Mouse (Mus musculus) urinary bladder, adult 18-20 months (tissue): ENCODE measurements around the gene Schip1.

Experiments
- DNase-seq, 2 experiments: peaks; one replicate each; pipeline ENCODE4 v3.0.0; 2022; ENCODE audit warnings: low spot score in 2 of 2, mixed read lengths in 2 of 2

Gene Schip1

GRCm38 (mm10) chr3:68583771-68584511 is 519.3 kb downstream of the Schip1 start:
- no peak for DNase-seq

DNA sequence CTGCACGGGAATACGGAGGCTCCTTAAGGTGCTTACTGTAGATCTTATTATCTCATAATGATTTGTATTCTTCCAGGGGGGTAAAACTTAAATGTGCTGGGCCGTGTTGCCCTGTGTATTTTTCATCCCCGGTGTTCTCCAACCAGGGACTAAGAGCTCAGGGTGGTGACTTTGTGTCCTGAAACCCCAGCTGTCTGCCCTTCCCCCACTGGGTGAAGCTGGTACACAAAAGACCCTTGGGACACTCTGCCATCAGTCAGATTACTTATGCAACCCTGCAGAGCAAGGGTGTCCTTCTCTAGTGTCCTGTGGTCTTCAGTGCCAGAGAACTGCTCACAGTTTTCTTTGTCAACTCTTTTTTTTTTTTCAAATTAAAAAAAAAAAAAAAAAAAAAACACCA is 520.6 kb downstream of the Schip1 start:
- no peak for DNase-seq

DNA sequence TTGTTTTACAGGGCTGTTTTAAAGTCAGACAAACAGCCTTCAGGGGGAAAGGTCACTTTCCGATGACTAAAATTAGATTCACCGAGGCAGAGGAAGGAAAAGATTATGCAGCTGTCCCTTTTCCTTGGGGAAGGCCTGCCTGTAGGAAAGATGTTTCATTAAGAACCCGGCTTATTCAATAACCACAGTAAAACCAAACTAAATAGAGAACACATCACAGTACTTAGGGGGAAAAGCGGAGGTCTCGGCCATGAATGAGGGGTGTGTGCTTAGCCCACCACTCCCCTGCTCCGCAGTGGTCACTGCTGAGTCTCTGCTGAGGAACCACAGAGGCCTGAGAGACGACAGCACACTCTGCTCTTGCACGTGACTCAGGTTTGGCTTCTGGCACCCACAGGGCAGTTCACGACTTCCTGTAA is 522.1 kb downstream of the Schip1 start:
- no peak for DNase-seq

GRCm38 (mm10) chr3:68587567-68588245 is 523.1 kb downstream of the Schip1 start:
- DNase-seq, result no peak

DNA sequence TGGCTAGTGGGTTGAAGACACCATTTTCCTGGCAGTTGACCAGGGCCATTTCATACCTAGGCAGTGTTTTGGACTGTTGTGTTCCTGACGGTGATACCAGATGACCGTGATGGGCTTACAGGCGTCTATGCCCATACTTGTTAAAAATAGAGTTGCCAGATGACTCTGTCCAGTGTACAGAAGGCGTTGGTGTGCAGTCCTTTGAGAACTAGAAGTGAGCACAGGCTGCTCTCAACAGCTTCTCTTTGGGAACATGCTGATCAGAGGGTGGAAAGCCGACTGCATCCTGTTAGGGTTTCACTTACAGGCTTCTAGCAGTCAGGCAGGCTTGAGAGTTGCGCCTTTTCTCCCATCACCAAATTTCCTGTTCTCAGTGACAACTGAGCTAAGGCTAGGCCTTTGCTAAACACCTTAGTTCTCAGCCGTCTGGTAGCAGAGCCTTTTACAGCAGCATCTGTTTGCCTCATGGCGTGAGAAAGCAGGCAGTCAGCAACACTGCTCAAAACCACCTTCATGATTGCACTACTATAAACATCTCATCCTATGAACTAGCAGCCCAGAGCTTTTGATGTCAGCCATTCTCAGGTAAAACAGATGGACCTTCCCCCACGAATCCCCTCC is 524.7 kb downstream of the Schip1 start:
- no peak for DNase-seq

DNA sequence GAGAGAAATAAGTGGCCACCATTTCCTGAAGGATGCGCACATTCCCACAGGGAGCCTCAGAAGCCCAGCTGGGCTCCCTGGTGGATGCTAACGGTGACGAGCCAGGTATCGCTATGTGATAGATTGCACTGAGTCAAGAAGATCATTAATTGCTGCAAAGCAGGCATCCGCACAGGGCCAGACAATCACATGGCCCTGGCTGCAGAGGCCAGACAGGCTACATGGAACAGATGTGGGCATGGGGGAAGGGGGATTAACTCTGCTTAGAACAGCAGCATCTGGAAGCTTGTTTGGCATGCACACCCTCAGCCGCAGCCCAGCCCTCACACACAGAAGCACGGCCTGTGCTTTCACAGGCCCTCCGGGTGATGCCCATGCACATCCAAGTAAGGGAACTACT is 525.8 kb downstream of the Schip1 start:
- no peak for DNase-seq

DNA sequence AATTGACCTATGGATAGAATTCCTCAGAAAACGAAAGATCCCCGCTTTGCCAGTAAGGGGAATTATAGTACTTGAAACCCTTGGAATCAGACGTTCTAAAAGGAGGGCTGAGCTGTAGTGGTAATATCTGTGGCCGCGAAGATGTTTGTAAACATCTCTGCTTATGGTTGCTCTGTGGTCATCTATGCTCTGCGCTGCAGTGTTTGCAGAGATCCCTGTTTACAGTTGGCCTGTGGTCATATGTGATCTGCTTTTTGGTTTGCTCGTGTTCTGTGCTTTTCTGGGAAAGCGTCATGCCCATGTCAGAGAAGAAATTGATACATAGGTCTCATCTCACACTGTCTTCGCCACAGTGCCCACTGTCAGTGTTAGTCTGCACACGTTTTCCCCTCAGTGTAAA is 528.0 kb downstream of the Schip1 start:
- DNase-seq, result no peak

- no peak for DNase-seq
These were observed 528.7 kb downstream of the Schip1 start for GRCm38 (mm10) chr3:68593073-68593867.

- DNase-seq, result no peak
These were observed 530.8 kb downstream of the Schip1 start for GRCm38 (mm10) chr3:68595316-68595925.

GRCm38 (mm10) chr3:68596938-68597337 is 532.3 kb downstream of the Schip1 start:
- no peak for DNase-seq

- no peak for DNase-seq
These were observed 538.3 kb downstream of the Schip1 start for GRCm38 (mm10) chr3:68602891-68603290.

- DNase-seq, result no peak
These were observed 539.9 kb downstream of the Schip1 start for GRCm38 (mm10) chr3:68604467-68604866.

DNA sequence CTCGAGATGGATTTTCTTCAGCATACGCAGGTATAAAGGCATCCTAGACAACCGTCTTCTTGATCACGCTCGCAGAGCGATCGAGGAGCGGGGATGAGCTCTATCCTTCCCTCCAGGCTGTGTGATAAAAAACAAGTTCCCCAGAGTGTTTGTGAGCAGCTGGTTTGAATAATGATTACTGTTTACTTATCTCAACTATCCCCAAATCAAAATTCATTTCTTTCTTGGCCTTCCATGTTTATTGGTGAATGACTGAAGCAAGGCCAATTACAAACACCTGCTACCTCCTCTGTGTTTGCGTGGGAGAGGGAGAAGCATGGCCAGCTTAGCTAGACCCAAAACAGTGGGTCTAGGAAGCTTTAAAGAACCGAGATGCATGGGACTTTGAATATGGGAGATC is 540.4 kb downstream of the Schip1 start:
- no peak for DNase-seq

GRCm38 (mm10) chr3:68605942-68606603 is 541.5 kb downstream of the Schip1 start:
- no peak for DNase-seq

DNA sequence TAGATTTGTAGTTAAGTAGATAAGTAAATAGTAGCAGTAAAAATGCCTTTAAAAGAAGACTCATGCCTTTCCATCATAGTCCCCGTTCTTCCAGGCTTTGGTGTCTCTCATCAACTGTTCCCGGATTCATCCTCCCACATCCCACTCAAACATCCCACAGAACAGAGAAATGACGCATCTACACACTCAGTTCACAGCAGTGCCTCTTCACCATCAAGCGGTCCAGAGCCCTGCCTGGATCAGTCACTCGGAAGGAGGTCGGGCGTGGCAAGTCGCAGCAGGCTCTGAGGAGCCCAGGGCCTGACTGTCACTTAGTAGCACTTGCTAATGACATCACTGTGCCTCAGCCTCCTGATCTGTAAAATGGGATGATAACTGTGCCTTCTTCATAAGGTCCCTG is 542.1 kb downstream of the Schip1 start:
- no peak for DNase-seq

- DNase-seq, result no peak
These were observed 542.7 kb downstream of the Schip1 start for GRCm38 (mm10) chr3:68607336-68607735.

- no peak for DNase-seq
These were observed 544.4 kb downstream of the Schip1 start for GRCm38 (mm10) chr3:68608848-68609497.

- DNase-seq, result no peak
These were observed 545.4 kb downstream of the Schip1 start for GRCm38 (mm10) chr3:68610011-68610410.

DNA sequence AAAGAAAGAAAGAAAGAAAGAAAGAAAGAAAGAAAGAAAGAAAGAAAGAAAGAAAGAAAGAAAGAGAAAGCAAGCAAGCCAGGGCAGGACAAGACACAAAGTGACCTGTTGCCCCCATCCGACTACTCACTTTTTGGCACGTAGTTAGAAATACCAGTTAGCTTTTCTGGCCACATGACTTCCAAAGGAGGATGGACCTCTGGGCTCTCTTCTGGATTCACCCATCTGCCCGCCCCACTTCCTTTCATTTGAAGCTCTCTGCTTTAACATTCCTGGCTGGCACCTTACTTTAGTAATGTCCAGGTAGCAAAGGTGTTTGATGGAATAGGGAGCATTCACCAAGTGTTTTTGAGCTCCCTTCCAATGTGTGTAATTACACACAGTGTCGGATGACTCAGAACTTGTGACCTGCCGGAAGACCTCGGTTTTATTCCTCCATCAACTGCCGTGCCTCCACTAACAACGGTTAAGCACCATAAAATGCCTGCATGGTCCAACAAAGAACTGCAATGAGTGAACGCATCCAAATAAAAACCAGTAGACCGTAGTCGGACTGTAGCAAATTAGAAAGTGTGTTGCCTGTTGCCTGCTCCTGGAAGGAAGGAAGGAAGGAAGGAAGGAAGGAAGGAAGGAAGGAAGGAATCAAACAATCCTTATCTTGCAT is 546.1 kb downstream of the Schip1 start:
- DNase-seq, result no peak
